ENCODE assay signal across 8 mouse cellular contexts in genomic region chr6:122602242-122602991, GRCm38 (mm10). TPM values are rescaled to one million over a fixed set of nuclear protein-coding genes. Genes with fewer than 3 reads are reported as not detected.
DNase-seq lines count a peak whose midpoint lies in the region; ATAC-seq lines count a peak whose summit lies in the region.

Apobec1 (minus strand) TSS chr6:122602444.

- peak; percentile 96 for ATAC-seq in activated CD4-positive, CD25-positive, alpha-beta regulatory T cell, adult 4 months

- H3K4me3 ChIP-seq in megakaryocyte, embryonic 14.5 days (replicated peaks) = peak within 1 kb of the TSS; percentile 93

- H3K4me1 ChIP-seq in megakaryocyte, embryonic 14.5 days = peaks cover 13% of the 10 kb centered on the region; the same call in 1 of the 2 replicates

- H3K9me3 ChIP-seq in megakaryocyte, embryonic 14.5 days = no peaks in the 10 kb centered on the region

- H3K27me3 ChIP-seq in megakaryocyte, embryonic 14.5 days (replicated peaks) = no peaks in the 10 kb centered on the region

- peaks cover 14% of the 10 kb centered on the region for H3K36me3 ChIP-seq in megakaryocyte, embryonic 14.5 days (replicated peaks; ENCODE audit: low read length)

- DNase-seq in embryo, embryonic 10 days (ENCODE audit: low spot score) = peak; percentile 80
- peak; percentile 57 for DNase-seq in gastrocnemius, postnatal 10 days
- DNase-seq in induced T-regulatory cell, adult 2 months (ENCODE audit: low read depth) = peak; percentile 91
- peak; percentile 6 to 28 for DNase-seq in left cerebral cortex, adult 8-10 months (ENCODE audit: low spot score in 2 of 2)
- peak; percentile 73 to 77 for DNase-seq in right cerebral cortex, postnatal 10 days (ENCODE audit: low spot score in 2 of 2)
- peak; percentile 65 to 81 for DNase-seq in urinary bladder, postnatal 36 days (ENCODE audit: low spot score in 2 of 2)

RNA-seq across cellular contexts. Expression of gene Apobec1, which starts in this region (rescaled TPM):
- polyA plus RNA-seq in activated CD4-positive, CD25-positive, alpha-beta regulatory T cell, adult 4 months (2017; shearing (Covaris generic)) = 10 to 100 TPM; 24.5 to 28.7 TPM
- total RNA-seq in gastrocnemius, postnatal 10 days (2021) = 1 to 10 TPM; 2.3 to 4.3 TPM
- 1 to 10 TPM; 1.5 to 3.5 (median 2.6) TPM for total RNA-seq in left cerebral cortex, adult 8-10 months (2022)
- polyA plus RNA-seq in megakaryocyte, embryonic 14.5 days (2012; ENCODE audit: insufficient read depth, low replicate concordance) = 7.5 TPM in 1 of 2 replicates, not detected in the other

Comparison
In these comparisons a context has a peak if more than half of its experiments do, and no peak if none do; other contexts are left out.
1. Peak in every context shown above with its lines: DNase-seq, ATAC-seq and H3K4me3 ChIP-seq.
2. DNase-seq: peak in every context shown above with its lines; median percentile 91 in induced T-regulatory cell, adult 2 months; 80 in embryo, embryonic 10 days; 75 in right cerebral cortex, postnatal 10 days; 73 in urinary bladder, postnatal 36 days; 57 in gastrocnemius, postnatal 10 days; 17 in left cerebral cortex, adult 8-10 months.